Mouse (Mus musculus) naive thymus-derived CD4-positive, alpha-beta T cell, adult 2 months (primary cell): ENCODE measurements around the gene Capzb.
A peak's percentile ranks its signal among the peaks of the same experiment; 100 is the strongest.

Source experiments
- DNase-seq: peaks from one replicate; pipeline ENCODE4 v3.0.0-alpha.2; 2011; ENCODE audit warnings: low read depth

The Capzb gene

DNA sequence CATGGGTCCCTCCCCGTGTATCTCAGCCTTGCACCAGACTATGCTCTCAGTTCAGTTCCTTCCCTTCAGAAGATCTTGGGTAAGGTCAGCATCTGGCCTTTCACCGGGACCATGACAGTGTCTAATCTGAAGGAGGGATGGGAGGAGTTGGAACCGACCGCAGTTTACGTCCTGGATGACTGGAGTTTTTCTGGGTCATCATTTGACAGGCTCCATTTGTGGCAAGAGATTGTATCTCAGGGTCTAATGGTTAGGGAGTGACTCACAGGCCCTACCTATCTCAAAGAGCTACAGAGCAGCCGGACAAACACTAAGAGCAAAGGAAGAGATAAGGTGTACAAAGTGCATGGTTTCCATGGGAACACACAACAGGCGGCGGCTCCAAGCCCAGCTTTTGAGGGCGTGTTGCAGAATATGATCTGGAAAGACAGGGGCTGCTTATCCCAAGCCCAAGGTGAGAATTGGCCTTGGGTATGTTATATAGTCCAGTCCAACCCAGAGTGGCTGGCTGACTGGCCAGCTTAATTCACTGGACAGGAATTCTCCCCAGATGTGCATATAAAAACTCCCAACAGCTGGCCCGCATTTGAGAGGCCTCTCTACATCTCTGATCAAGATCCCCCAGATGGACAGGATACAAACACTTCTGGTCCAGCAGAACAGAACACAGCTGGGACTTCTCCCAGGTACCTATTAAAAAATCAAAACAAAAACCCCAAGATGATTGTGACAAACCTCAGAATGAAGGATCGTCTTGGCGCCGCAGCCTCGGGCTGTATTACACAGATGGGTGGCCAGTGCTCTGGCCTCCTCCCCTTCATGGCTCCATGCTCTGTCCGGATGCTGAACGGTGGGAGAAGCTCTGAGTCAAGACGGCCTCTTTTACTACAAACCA is 12.7 kb upstream of the Capzb start:
- no peak for DNase-seq

DNA sequence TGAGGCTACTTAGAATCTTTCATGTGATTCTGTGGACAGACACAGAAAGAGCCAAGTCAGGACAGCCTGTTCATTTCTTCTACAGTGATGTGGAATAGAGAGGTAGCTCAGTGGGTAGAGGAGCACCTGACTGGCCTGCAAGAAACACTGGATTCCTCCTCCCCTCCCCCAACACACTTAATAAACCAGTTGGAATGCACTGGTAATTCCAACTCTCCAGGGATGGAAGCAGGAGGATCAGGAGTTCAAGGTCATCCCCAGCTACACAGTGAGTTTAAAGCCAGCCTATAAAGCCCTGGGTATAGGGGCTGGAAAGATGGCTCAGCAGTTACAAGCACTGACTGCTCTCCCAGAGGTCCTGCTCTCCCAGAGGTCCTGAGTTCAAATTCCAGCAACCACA is 10.2 kb upstream of the Capzb start:
- DNase-seq: no peak

GRCm38 (mm10) chr4:139185766-139186442 is 6.8 kb upstream of the Capzb start:
- DNase-seq: no peak

- DNase-seq: peak; percentile 54
Observed at GRCm38 (mm10) chr4:139187930-139188329, 4.8 kb upstream of the Capzb start.

GRCm38 (mm10) chr4:139191605-139192498 is 847 bp upstream of the Capzb start:
- no peak for DNase-seq

GRCm38 (mm10) chr4:139193176-139194093 is 736 bp downstream of the Capzb start:
- peak; percentile 63 for DNase-seq

DNA sequence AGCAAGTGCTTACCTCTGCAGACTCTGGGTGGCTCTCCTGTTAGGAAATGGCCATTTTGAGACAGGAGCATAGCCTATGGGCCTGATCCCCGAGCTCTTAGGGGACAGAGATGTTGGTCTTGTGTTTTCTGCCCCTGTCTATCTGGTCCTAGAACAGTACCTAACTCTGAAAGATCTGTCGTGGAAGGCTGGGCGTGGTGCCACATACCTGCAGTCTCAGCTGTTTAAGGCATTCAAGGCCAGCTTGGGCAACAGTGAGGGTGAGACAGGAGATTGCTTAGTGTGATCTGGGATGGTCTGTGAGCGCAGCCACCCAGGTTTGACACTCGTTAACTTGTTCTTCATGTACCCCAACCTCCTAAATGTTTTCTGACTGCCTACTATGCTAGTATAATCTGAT is 2.4 kb downstream of the Capzb start:
- DNase-seq: no peak

DNA sequence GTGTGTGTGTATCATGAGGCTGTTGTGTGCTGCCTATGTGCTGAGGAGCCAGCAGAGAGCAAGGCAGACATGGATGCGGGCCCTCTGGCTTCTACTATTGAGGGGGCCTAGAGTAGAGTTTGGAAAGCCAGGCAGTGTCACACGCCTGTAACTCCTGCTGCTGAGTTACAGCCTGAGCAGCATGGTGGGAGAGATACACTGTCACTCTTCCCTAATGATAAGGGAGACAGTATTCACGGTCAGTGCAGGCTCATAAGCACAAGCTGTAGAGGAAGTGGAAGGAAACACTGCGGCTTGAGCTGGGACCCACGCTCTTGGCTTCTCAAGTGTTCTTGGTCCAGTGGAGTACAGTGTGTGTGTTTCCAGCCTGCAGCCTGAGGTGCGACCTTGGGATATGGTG is 3.8 kb downstream of the Capzb start:
- DNase-seq: no peak

DNA sequence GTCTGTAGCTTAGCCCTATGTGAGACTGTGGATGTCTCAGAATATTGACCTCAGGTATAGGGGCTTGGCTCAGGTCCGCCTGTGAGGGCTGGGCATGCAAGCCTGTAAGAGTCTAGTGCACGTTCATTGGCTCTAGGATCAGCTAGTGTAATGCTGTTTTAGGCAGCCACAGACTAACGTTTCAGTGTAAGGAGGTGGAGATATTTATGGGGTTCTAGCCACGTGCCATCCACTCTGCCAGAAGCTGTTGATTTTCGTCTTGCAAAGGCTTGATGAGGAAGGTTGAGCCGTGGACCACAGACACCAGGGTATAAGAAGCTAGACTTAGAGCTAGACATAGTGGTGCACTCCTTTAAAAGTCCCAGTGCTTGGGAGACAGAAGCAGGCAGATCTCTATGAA is 4.2 kb downstream of the Capzb start:
- no peak for DNase-seq

GRCm38 (mm10) chr4:139197453-139197852 is 4.8 kb downstream of the Capzb start:
- no peak for DNase-seq

GRCm38 (mm10) chr4:139198004-139198689 is 5.4 kb downstream of the Capzb start:
- peak; percentile 53 for DNase-seq

DNA sequence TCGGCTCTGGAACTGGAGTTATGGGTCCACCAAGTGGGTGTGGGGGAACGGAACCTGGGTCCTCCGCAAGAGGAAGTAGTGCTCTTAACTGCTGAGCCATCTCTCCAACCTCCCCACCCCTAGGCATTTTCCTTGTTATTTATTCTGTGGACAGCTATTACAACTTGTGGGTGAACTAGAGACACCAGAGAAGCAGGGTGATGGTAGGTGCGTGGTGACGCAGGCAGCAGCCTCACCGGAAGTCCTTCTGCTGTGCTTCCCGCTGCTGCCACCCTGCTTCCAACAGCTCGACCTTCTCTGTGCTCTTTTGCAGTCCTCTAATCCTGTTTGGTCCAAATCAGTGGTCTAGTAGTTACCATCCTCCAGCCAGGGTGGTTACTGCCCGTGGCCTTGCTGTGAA is 6.4 kb downstream of the Capzb start:
- peak; percentile 63 for DNase-seq

DNA sequence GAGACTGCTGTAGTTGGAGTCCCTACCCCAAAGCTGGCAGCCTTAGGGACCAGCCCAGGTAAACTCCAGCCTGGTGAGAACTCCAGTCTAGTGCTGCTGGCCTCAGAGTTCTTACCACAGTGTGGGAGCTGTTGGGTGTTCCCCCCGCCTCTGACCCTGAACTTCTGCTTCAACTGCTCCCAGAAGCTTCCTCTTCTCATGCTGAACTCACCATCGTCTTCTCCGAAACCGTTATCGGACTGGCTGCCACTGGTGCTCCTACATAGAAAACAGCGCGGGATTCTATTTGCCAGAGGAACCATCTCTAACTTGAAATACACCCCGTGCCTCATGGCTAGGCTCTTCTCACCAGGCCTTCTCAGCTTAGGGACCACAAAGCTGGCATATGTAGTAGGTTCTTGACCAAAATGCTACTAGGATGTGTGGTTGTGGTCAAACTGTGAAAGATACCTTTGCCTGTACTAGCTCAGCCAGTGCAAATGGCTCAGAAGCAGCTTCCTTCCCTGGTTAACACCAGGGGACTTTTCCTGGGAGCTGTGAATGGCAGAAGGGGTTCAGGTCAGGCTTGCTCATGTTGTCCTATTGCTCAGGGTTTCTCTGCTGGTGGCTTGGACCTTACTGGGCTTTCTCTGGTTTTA is 7.1 kb downstream of the Capzb start:
- no peak for DNase-seq

DNA sequence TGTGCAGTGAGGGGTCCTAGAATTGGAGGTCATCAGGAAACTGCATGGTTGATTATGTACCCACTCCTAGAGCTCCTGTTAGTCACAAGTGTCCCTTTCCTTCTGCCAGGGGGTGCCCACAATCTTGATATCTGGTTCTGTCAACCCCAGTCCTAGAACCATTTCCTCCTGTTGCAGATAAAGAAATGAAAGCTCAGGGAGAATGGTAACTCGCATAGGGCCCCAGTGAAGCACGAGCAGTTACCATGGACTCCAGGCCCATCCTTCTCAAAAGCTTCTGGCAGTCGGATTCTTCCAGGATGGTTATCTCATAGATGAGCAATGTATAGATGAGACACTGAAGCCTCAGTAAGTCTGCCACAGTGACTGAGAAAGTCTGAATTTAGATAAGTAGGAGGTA is 8.2 kb downstream of the Capzb start:
- DNase-seq: no peak

GRCm38 (mm10) chr4:139202556-139202955 is 9.9 kb downstream of the Capzb start:
- no peak for DNase-seq

DNA sequence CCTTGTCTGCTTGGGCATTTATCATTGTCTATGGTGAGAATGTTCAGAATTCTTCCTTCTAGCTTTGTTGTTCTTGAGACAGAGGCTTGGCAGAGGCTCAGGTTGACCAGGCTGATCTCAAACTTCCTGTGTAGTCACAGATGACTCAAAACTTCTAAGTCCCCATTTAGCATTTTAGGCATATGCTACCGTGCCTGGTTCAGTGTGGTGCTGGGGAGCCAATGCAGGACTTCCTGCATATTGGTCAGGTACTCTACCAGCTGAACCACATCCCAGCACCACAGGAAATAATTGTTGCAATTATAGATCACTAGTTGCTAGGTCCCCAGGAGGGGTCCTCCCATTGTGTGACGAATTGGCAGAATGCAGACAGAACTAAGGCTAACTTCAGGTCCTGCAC is 10.7 kb downstream of the Capzb start:
- DNase-seq: peak; percentile 58

DNA sequence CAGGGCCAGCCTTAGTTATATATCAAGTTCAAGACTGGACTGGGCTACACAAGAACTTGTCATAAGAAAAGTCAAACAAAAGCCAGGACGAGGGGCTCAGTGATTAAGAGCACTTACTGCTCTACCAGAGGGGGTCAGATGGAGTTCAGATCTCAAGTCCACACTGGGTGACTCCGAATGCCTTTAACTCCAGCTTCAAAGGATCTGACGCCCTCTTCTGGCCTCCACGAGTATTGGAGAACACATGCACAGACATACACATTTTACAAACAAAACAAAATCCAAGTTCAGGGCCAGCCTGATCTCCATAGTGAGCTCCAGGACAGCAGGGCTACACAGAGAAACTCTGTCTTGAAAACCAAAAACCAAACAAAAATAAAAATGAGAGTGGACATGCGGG is 13.1 kb downstream of the Capzb start:
- DNase-seq: peak; percentile 57

DNA sequence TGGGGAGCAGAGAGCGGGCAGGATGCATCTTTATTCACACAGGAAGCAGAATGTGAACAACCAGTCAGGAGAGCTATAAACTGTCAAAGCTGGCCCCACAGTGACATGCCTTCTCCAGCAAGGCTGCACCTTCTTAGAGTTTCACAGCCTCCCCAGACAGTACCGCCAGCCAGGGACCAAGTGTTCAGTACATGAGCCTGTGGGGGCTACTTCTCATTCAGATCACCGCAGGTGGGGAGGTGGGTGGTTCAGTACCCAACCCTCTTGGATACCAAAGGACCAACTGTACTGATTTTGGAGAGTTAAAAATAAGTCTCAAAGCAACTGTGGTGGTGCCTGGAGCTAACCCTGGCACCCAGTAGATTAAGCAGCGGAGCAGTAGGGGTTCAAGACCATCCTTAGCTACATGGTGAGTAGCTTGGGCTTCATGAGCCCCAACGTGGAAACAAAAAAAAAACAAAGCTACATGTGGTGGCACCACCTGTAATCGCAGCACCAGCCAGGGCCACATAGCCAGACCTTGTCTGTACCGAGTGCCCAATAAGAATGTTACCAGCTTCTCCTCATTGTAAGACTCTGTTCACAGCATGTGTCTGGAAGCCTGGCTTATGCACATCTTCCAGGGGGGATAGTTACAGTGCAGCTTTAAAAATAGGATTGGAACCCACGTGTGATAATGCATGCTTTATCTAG is 13.8 kb downstream of the Capzb start:
- DNase-seq: no peak

DNA sequence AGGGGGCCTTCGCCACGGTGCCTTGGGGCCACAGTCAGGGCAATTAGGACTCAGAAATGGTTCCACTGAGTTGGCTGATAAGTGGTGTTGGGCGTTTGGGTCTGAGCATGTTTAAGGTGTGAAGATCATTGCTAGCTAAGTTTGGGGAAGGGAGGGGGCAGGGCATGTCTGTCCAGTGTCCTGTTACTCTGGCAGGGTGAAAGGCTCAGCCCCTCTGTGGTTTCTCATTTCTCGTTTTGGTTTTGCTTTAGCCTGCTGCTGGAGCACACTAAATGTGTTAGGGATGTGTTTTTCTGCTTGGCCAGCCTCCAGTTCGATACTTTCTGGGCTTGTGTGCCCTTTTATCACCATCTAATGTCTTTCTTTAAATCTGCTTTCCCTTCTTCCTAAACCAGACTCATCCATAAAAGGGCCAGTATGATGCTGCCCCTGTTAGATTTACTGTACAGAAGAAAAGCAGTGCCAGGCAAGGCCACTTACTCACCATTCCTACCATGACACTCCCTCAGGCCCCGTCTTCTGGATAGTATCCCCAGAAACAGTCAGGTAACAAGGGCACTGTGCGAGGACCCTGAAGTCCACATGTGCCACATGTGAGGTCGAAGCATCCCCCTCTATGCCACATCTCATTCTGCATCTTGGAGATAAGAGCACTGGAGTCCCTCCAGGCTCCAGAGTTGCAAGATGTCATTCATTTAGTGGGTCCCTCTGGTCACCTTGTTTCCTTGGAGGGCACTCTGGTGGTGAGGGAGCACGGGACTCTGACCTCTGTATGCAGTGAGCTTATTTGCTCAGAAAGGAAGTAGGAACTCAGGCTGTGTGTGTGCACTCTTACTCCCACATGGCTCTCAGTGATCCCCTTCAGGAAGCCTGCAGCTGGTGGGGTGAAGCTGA is 15.8 kb downstream of the Capzb start:
- no peak for DNase-seq
